Mouse (Mus musculus): ENCODE data around the gene Hmcn1. TPM values are rescaled to one million over a fixed set of nuclear protein-coding genes. Genes with fewer than 3 reads are reported as not detected.

The Hmcn1 gene
- polyA plus RNA-seq, 2 experiments = 35.3 to 80.4 TPM

DNA sequence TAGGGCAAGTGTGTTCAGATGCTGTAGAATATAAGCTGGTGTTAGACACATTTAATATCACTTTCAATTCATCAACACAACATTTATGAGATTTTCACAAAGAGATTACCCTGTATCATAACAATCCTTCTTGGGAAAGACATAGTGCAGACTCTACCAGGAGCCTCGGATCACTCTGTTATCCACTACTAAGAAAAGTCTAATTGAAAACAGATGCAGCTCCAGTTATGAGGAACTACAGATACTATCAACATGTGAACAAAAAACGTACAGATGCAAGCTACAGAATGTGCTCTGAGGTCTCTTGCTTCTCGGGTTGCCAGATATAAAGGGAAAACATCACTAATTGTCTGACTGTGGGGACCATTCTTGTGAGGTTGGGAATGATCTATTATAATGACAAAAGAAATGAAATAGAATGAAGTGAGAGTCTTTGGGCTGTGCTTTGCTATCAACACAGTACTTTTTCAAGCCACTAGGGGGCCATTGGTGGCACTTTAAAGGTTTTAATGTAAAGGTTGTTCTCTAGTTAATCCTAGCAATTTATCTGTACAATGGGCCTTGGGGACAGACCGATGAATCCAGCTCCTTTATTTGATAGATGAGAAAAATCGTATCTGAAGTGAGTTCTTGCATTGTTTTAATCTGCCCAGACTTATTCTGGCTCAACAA is 168.8 kb downstream of the Hmcn1 start:
- H3K27ac ChIP-seq (replicated peaks; ENCODE audit: low read depth, low read length) = no peak overlapping the region
- ATAC-seq (ENCODE audit: low FRiP score, low read depth) (peak; percentile 57; the same call in 1 of the 2 replicates), DNase-seq (ENCODE audit: low spot score) (peak; percentile 80)
- no peaks in the 10 kb centered on the region for H3K9me3 ChIP-seq (ENCODE audit: control insufficient read depth, low read length)
- TF ChIP-seq POLR2A (IDR thresholded peaks at IDR 0.05; ENCODE audit: borderline replicate concordance, extremely low read depth, insufficient read depth, insufficient read length) = no peak
- H3K4me2 ChIP-seq (replicated peaks; ENCODE audit: low read depth, low read length, severe bottlenecking) = no peak overlapping the region
- no peaks in the 10 kb centered on the region for H3K36me3 ChIP-seq (ENCODE audit: control insufficient read depth, insufficient read depth, low read length)
- no peaks in the 10 kb centered on the region for H3K27me3 ChIP-seq (ENCODE audit: control insufficient read depth, insufficient read depth, low read length)
- 52% methylated on average over 5 of the region's 5 CpGs for WGBS
- no peak overlapping the region for H3K9ac ChIP-seq (ENCODE audit: low read depth, low read length, severe bottlenecking)
- H3K4me3 ChIP-seq (replicated peaks; ENCODE audit: low read length) = no peak overlapping the region
- no peaks in the 10 kb centered on the region; the same call in 1 of the 2 replicates for H3K4me1 ChIP-seq (ENCODE audit: control insufficient read depth, insufficient read depth, low read length)

DNA sequence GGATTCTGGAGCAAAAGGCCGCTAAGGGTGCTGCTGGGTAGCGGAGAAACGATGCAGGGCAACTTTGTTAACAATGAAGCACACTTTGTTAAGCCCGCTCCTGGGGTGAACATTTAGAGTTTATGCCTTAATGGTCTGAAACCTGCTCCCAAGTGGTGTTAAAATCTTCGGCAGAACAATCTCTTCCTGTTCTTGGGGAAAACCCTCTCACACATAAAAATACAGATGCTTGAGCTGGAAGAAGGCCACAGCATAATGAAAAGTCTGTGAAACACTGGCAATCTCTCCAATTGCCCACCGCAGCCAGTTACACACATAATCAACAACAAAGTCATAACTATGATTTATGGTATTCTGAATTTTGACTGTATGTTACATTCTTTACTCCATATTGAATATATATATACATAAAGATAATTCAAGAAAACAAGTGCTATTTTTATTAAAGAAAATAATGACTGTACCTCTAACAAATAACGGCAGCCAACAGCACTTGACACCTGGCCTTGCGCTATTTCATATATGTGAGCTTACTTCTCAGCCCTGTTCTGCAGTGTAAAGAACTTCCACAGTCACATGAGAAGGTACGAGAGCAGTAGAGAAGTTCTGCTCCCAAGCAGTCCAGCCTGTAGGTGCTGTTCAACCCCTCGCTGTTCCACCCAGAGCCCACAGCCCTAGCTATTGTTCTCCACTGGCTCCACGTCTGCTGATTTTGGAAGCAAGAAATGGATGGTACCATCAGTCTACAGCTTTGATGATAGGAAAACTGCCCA is 177.0 kb downstream of the Hmcn1 start:
- H3K27ac ChIP-seq (replicated peaks; ENCODE audit: low read depth, low read length) = peak overlapping the region; percentile 52; the same call in 1 of the 2 replicates
- 0 out of 2 replicates have a peak, but pooled peaks cover 4% of the 10 kb centered on the region for H3K36me3 ChIP-seq (ENCODE audit: control insufficient read depth, insufficient read depth, low read length)
- H3K4me1 ChIP-seq (ENCODE audit: control insufficient read depth, insufficient read depth, low read length) = peaks cover 14% of the 10 kb centered on the region
- H3K4me2 ChIP-seq (replicated peaks; ENCODE audit: low read depth, low read length, severe bottlenecking) = no peak overlapping the region
- TF ChIP-seq POLR2A (IDR thresholded peaks at IDR 0.05; ENCODE audit: borderline replicate concordance, extremely low read depth, insufficient read depth, insufficient read length) = no peak
- 38% methylated on average over 11 of the region's 11 CpGs for WGBS
- no peak overlapping the region for H3K4me3 ChIP-seq (replicated peaks; ENCODE audit: low read length)
- no peak overlapping the region for H3K9ac ChIP-seq (ENCODE audit: low read depth, low read length, severe bottlenecking)
- DNase-seq (ENCODE audit: low spot score) (peak; percentile 52), ATAC-seq (ENCODE audit: low FRiP score, low read depth) (peak; percentile 58)
- no peaks in the 10 kb centered on the region for H3K9me3 ChIP-seq (ENCODE audit: control insufficient read depth, low read length)
- H3K27me3 ChIP-seq (ENCODE audit: control insufficient read depth, insufficient read depth, low read length) = no peaks in the 10 kb centered on the region

DNA sequence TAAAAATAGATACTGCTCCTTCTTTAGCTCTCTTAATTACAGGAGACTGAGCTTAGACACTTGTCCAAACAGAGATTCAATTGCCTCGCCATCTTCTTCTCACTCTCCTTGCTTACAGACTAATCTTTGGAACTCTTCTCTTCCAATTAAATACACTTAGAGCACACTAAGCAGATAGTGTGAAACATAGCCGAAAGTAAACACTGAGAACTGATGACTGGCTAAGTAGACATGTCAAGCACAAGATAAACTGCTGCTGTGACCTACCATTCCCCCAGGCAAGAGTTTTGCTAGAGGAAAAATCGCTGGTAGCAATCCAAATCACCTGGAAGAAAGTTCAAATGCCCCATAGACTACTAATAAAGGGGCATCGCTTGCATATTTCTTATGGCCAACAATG is 178.3 kb downstream of the Hmcn1 start:
- no peak for ATAC-seq (ENCODE audit: low FRiP score, low read depth)
- Histone ChIP-seq H3K27me3 (ENCODE audit: control insufficient read depth, insufficient read depth, low read length) (no peaks in the 10 kb centered on the region), H3K27ac (replicated peaks; ENCODE audit: low read depth, low read length) (no peak overlapping the region), H3K4me2 (replicated peaks; ENCODE audit: low read depth, low read length, severe bottlenecking) (no peak overlapping the region), H3K4me3 (replicated peaks; ENCODE audit: low read length) (no peak overlapping the region), H3K9ac (ENCODE audit: low read depth, low read length, severe bottlenecking) (no peak overlapping the region), H3K9me3 (ENCODE audit: control insufficient read depth, low read length) (no peaks in the 10 kb centered on the region), H3K36me3 (ENCODE audit: control insufficient read depth, insufficient read depth, low read length) (0 out of 2 replicates have a peak, but pooled peaks cover 4% of the 10 kb centered on the region), H3K4me1 (ENCODE audit: control insufficient read depth, insufficient read depth, low read length) (peaks cover 14% of the 10 kb centered on the region)
- WGBS = 67% methylated on average over 4 of the region's 4 CpGs
- DNase-seq (ENCODE audit: low spot score) = no peak
- no peak for TF ChIP-seq POLR2A (IDR thresholded peaks at IDR 0.05; ENCODE audit: borderline replicate concordance, extremely low read depth, insufficient read depth, insufficient read length)

DNA sequence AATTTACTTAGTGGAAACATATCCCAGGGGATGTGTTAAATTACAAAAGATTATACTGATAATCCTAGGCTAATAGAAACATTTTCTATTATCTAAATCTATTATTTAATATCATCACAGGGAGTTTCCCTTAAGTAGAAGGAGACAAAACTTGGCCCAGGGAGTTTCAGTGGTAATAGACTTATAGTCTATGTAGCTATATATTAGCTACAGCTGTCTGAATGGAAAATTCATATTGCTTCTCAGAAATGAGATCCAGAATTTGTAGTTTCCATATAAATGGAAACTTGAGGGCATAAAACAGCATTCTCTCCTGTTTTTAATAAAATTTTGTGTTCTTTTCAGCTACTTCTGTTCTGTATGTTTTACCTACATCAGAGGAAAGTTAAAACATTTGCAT is 179.9 kb downstream of the Hmcn1 start:
- H3K4me2 ChIP-seq (replicated peaks; ENCODE audit: low read depth, low read length, severe bottlenecking) = no peak overlapping the region
- no peak overlapping the region for H3K4me3 ChIP-seq (replicated peaks; ENCODE audit: low read length)
- no peaks in the 10 kb centered on the region for H3K9me3 ChIP-seq (ENCODE audit: control insufficient read depth, low read length)
- H3K9ac ChIP-seq (ENCODE audit: low read depth, low read length, severe bottlenecking) = no peak overlapping the region
- peaks cover 5% of the 10 kb centered on the region for H3K36me3 ChIP-seq (ENCODE audit: control insufficient read depth, insufficient read depth, low read length)
- no peaks in the 10 kb centered on the region for H3K27me3 ChIP-seq (ENCODE audit: control insufficient read depth, insufficient read depth, low read length)
- no peak for ATAC-seq (ENCODE audit: low FRiP score, low read depth)
- H3K4me1 ChIP-seq (ENCODE audit: control insufficient read depth, insufficient read depth, low read length) = peaks cover 14% of the 10 kb centered on the region
- DNase-seq (ENCODE audit: low spot score) = peak; percentile 59
- H3K27ac ChIP-seq (replicated peaks; ENCODE audit: low read depth, low read length) = no peak overlapping the region
- TF ChIP-seq POLR2A (IDR thresholded peaks at IDR 0.05; ENCODE audit: borderline replicate concordance, extremely low read depth, insufficient read depth, insufficient read length) = no peak

DNA sequence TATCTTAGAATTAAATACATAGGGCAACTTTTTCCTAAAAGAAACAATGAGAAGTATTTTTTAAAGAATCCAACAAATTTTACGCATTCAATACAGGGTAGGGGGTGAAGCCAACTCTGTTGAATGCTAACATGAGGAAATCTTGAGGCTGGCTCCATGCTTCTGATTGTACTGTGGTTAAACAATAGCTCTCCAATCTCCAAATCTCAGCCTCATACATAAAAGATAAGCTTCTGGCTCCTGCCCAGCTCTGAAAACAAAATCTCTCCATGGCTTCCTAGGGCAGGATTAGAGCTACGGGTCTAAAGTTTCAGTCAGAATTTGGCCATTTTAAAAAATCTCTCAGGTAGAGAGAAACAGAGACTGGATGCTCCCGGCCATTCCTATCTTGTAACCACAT is 186.4 kb downstream of the Hmcn1 start:
- H3K9ac ChIP-seq (ENCODE audit: low read depth, low read length, severe bottlenecking) = no peak overlapping the region
- H3K4me1 ChIP-seq (ENCODE audit: control insufficient read depth, insufficient read depth, low read length) = no peaks in the 10 kb centered on the region
- H3K9me3 ChIP-seq (ENCODE audit: control insufficient read depth, low read length) = no peaks in the 10 kb centered on the region
- H3K36me3 ChIP-seq (ENCODE audit: control insufficient read depth, insufficient read depth, low read length) = peaks cover 18% of the 10 kb centered on the region
- no peaks in the 10 kb centered on the region for H3K27me3 ChIP-seq (ENCODE audit: control insufficient read depth, insufficient read depth, low read length)
- WGBS = 84% methylated on average over 3 of the region's 3 CpGs
- no peak for TF ChIP-seq POLR2A (IDR thresholded peaks at IDR 0.05; ENCODE audit: borderline replicate concordance, extremely low read depth, insufficient read depth, insufficient read length)
- H3K27ac ChIP-seq (replicated peaks; ENCODE audit: low read depth, low read length) = no peak overlapping the region
- H3K4me3 ChIP-seq (replicated peaks; ENCODE audit: low read length) = no peak overlapping the region
- no peak for DNase-seq (ENCODE audit: low spot score)
- no peak overlapping the region for H3K4me2 ChIP-seq (replicated peaks; ENCODE audit: low read depth, low read length, severe bottlenecking)
- no peak for ATAC-seq (ENCODE audit: low FRiP score, low read depth)
